Mouse (Mus musculus): ENCODE data around the gene Fbxo10.
"Not testable (repeated sequence)": the region's sequence is repeated elsewhere in the genome, so short reads cannot be mapped to it uniquely, and the experiment has no call there.

The Fbxo10 gene

DNA sequence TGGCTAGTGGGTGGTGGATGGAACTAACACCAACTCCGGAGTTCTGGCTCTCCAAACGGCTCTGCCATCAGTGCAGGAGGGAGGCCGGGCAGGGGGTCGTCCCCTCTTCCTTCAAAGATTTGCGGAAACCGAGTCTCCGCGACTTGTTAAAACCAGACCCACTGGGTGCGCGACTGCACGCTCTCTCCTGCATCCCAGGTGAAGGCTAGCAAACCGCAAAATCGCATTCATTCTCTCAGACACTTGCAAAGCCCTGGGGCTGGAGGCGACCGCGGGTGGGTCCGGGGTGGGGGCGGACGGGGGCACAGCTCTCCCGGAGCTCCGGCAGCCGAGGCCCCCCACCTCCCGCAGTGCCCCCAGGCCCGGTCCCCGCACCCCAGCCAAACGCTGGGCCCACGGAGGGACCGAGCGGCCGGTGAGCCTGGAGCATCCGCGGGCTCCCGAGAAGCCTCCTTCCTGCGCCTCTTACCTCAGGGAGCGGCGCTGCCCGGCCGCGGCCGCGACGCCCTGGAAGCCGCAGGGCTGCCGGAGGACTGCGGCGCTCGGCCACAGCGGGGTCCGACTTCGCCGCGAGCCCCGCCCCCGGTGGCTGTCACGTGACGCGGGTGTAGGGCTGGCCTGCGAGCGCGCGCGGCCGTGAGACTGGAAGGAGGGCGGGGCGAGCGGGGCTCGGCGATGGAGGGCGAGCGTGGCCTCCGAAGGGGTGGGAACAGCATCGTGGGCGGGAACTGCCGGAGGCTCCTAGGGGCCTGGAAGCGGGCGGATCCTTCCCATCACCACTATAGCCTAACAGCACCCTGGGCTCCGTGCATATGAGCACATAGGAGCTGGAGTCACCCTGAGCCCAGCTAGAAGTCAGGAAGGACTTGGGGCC is at the start of gene Fbxo10:
Gene Fbxo10, minus strand, starts transcription at position 584 of the 874 bp plus-strand sequence.
- DNase-seq (ENCODE audit: low spot score), result peak; percentile 95

DNA sequence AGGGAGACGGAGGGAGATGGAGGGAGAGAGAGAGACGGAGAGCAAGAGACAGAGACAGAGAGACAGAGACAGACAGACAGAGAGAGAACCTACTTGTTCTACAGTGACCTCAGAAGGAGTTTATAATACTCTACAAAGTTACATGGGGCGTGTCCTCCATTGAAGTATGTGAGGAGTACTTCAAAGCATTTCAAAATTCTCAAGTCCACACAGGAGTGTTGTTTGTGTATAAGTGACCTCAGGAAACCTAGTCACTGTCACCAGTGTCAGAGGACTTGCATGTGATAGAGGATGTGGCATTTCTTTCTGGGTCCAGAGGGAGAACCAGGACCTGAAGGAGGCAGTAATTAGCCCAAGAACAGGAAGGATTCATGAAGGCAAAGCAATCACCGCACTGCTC is 46.6 kb upstream of the Fbxo10 start:
- DNase-seq (ENCODE audit: low spot score), result no peak

DNA sequence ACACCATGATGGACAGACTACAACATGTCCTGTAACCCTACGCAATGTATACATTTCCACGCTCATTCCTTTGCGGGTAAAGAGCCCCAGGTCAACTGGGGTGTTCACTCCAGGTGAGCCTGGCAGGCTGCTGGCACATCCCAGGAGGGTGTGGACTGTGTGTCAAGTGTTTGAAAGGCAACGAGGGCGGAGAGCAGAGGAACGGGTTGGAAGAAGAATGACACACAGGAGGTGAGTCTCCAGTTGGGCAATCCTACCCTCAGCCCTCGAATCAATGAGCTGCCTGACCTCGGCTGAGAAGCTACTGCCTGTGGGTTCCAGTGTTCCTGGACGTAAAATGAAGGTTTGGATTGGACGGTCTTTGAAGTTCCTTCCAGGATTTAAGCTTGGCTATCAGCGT is 36.9 kb upstream of the Fbxo10 start:
- DNase-seq (ENCODE audit: low spot score), result no peak

DNA sequence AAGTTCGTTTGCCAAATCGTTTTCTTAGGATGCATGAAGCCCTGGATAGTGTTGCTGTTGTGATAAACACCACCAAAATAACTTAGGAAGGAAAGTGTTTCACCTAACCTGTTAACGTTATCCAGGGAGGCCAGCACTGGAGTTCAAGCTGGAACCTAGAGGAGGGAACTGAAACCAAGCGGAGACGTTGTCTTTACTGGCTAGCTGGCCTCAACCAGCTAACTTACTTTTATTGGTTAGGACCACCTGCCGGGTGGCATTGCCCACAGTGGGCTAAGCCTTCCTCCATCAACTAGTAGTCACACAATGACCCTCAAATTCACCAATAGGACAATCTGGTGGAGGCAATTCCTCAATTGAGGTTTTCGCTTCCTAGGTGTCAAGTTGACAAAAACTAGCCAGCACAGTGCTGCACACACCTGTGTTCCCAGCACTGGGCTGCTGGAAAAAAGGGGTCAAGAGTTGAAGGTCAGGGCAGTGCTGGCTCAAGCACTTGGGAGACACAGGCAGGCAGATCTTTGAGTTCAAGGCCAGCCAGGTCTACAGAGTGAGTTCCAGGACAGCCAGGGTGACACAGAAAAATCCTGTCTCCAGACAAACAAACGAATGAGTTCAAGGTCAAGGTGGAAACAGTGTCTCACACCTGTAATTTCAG is 24.2 kb upstream of the Fbxo10 start:
- DNase-seq (ENCODE audit: low spot score), result no peak

DNA sequence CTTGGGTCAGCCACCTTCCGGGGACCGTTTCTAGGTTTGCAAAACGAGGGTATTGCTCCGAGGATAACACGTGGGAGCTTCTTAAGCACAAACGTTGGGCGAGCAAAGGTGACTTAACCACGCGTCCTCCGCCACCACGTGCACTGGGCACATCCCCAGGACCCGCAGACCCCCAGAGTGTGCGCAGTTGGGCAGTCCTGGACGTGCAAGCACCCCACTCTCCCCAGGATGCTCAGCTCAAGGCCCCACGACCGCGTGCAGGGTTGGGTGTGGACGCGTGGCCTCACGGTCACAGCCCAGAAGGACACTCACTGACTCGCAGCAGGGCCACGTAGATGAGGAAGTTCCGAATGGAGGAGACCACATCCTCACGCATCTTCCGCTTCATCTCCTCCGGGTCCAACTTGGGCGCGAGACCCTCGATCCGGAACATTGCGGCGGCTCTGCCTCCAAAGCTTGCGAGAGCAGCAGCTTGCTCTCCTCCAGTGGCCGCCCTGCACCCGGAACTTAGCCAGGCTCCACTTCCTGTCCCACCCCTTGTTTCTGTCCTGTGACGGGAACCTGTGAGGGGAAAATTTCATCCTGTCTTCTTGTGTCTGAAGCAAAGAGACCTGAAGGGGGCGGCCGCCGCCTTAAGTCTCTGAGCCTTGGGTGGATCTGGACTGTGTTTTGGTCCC is 23.3 kb upstream of the Fbxo10 start, which contains the start of gene Tomm5:
Gene Tomm5, minus strand, starts transcription at position 514 of the 677 bp plus-strand sequence.
- peak; percentile 90 for DNase-seq (ENCODE audit: low spot score)

DNA sequence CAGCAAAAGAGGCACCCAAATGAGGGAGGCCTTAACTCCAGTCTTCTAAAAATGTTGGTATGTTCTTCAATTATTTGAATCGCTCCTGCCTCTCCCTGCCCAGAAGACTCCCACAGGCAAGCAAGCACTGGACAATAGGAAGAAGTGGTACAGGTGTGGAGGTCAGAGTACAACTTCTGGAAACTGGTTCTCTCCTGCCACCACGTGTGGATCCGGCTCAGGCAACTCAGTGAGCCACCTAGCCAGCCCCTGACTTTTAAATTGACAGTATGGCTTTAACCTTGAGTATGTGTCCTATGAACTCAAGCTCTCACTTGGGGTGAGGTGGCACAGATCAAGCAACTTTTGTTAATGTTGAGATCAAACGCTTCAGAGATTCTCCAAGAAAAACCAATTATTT is 22.7 kb upstream of the Fbxo10 start:
- DNase-seq (ENCODE audit: low spot score), result no peak

DNA sequence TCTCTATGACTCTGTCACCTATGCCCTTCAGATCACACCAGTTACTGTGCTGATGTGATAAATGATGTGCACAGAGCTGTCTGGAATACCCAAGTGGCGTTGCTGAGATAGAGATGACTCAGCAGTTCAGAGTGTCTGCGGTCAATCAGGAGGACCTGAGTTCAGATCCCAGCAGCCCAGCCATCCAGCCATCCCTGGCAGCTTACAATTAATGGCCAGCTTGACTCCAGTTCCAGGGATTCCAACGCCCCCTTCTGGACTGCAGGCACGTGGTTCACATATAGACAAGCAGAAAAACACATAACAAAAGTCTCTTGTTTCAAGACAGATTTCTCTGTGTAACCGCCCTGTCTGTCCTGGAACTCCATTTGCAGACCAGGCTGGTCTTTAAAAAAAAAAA is 22.0 kb upstream of the Fbxo10 start:
- no peak for DNase-seq (ENCODE audit: low spot score)

DNA sequence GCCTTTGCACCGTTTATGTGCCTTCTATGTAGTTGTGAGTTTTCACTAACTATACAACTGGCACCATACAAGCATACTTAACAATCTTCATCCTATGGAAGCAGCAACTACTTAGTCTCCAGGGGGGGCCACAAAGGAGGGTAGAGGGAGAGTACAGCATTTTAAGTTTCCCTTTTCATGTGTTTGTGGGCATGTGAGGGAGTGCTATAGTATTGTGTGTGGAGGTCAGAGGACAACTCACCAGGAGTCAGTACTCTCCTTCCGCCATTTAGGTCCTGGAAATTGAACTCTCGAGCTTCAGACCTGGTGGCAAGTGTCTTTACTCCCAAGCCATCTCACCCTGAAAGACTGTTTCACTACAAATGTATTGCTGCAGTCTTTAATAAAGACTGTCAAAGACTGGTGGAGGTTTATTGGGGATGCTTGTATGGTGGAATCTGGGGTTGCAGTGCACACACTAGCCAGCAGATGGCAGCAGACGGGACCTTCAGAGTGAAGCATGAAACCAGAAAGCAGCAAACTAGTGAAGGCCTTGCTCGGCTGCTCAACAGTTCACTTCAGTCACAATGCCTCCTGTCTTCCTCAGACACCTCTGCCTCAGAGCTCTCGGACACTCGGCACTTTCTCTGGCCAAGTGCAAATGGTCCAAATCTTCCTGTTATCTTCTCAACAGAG is 12.9 kb upstream of the Fbxo10 start:
- DNase-seq (ENCODE audit: low spot score), result peak; percentile 62

DNA sequence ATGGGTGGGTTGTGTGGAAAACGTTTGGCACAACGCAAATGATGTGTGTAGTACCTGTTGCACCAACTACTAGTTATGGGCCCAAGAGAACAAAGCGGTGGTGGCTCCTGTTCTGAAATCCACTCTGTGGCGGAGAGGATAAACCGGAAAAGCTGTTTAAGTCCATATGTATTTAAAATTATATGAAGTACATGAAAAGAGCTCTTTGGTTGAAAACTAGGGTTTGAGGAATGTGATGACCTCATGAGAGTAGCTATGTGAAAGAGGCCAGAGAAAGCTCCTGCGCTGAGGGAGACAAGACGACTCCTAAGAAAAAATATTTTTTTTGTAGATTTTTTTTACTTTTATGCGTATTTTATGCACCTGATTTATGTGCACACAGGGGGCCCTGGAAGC is 489 bp upstream of the Fbxo10 start:
- no peak for DNase-seq (ENCODE audit: low spot score)

DNA sequence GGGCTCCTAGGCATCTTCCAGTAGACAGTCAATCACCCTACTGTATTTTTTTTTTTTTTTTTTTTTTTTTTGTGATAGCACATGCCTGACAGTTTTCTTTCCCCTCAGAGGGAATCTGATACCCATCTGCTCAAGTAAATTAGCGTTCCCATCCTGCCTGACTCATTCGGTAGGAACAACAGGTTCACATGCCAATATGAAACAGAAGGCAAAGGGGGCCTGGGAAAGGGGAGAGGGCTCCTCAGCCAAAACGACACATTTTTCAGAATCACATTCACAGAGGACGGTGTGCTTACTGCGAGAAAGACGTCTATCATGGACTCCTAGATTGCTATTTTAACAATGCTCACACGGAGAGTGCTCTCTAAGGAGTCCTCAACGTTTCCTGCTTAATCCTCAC is 917 bp downstream of the Fbxo10 start:
- DNase-seq (ENCODE audit: low spot score), result no peak

DNA sequence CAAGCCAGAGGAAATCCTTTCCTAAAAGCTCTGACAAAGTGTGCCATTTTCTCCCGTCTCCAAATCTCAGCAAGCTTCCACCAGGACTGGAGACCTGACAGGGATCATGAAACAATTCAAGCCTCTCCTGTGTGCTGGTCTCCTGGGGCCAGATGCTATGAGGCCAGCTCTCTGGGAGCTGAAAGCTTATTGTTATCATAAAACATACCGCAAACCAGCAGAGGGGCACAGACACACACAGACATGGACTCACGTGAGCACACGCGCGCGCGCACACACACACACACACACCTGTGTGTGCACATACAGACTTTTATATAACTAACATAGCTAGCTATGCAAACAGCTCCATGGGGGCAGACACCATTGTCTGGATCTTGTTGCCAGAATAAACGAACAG is 1.5 kb downstream of the Fbxo10 start:
- DNase-seq (ENCODE audit: low spot score), result no peak

DNA sequence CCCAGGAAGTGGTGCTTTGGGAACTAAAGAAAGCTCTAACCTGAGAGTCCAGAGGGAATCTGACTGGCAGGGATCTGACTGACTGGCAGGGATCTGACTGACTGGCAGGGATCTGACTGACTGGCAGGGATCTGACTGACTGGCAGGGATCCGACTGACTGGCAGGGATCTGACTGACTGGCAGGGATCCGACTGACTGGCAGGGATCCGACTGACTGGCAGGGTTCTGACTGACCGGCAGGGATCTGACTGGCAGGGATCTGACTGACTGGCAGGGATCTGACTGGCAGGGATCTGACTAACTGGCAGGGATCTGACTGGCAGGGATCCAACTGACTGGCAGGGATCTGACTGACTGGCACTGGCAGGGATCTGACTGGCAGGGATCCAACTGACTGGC is 3.4 kb downstream of the Fbxo10 start:
- not testable (repeated sequence) for DNase-seq (ENCODE audit: low spot score)

DNA sequence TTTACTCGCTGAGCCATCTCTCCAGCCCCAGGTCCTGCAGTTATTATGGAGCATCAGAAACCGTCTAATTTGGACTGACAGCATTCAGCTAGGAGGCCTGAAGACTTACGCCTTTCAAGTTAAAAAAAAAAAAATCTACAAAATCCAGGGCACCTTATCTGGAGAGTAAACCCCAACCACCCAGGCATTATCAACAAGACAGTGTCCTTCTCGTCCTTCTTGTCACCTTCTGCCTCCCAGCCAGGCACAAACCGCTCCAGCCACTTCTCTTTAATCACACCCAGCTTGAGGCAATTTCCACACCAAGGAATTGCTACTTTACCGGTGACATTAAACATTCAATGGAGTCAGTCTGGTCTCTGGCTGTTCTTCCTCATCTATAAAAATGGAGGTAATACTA is 10.9 kb downstream of the Fbxo10 start:
- no peak for DNase-seq (ENCODE audit: low spot score)

DNA sequence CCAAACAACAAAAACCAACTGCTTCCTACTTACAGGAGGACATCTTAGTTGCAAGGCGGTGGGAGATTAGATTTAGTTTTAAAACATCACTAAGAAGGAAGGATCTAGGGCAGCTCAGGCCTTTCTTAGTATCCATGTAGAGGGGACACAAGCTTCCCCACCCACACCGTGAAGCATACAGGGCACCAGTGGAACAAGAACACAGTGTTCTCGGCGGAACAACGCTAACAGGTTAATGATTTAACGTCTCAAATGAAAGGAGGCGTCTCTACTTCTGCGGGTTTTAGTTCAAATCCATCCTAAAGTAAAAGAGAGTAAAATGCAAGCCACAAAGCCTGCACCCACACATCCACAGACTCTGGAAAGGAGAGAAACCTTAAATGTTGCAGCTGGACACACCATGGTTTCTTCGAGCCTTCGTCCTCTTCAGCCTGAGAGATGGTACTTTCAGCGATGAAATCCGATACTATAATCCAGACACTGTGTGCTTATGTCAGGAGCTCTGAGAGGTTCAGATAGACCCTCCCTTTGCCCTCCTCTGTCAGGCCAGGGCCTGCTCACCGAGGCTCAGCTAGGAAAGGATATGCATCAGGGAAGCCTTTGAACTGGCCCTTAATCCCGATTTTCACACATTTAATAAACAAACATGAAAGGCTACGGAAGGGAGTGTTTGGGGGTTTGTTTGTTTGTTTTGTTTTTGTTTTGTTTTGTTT is 12.0 kb downstream of the Fbxo10 start:
- no peak for DNase-seq (ENCODE audit: low spot score)

DNA sequence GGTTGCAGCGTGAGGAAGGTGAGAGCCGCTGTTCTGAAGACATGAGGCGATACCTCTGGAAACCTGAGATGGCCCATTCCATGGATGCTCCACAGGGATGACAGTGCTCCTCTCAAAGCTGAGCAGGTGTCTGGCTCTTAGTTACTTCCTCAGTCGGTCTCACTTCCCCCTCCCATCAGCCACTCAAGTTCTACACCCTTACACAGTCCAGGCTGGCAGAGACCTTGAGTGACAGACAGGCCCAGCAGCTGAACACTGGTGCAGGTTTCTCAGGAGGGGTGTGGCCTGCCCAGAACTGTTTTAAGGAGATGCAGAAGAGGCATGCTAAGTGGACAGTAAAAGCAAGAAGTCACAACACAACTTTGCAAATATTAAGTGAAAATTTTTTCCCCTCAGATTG is 16.7 kb downstream of the Fbxo10 start:
- no peak for DNase-seq (ENCODE audit: low spot score)

DNA sequence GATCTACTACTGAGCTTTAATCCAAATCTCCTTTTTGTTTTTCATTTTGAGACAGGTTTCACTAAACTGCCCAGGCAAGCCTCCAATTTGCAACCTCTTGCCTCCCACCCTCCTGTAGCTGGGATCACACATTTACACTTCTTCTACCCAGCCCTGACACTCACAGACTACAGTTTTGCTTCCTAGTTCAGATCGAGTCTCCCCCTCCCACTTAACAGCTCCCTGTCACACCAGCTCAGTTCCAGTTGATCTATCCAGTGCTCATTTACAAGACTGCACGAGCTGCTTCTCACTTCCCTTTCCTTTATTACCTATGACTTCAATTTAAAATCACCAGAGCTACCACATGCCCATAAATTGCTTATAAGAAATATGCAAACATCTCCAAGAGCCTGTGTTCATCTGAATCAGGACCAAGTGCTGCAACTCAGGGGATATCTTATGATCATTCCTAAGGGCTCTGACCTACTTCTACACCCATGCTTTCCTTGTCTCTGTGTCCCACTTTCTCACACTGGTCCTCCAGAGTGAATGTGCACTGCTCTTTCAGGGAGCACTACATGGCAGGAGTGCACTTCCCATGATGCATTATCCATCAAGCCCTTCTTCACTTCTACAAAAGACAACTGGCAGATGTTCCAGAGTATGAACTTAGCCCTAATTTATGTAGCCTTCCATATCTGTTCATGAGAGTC is 18.2 kb downstream of the Fbxo10 start:
- no peak for DNase-seq (ENCODE audit: low spot score)

DNA sequence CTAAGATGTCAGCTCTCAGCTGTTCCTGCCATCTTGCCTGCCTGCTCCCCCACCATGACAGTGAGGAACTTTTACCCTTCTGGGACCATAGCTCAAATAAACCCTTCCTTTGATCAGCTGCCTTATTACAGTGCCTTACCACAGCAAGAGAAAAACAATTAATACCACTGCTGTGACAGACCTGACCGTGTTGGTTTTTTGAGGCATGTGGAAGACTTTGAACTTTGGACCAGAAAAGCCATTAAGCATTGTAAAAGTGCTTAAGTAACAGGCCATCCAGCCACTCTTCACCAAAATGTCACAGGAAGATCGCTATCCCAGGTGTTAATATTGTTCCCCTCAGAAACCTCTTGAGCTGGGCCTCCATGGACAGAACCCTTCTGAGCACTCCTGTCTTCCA is 19.8 kb downstream of the Fbxo10 start:
- DNase-seq (ENCODE audit: low spot score), result no peak

DNA sequence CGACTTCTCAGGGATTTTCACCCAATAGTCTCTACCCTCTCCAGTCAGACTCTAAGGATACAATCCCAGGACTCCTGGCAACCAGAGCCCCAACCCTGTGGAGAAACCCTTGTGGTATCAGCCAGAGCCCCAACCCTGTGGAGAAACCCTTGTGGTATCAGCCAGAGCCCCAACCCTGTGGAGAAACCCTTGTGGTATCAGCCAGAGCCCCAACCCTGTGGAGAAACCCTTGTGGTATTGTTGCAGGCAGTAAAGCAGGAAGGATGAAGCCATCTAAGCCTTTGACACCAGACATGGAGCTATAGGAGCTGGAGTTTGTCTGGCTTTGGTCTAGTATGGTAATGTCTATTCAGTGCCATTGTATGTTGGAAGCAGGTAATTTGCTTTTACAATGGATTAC is 20.6 kb downstream of the Fbxo10 start:
- DNase-seq (ENCODE audit: low spot score), result not testable (repeated sequence)

DNA sequence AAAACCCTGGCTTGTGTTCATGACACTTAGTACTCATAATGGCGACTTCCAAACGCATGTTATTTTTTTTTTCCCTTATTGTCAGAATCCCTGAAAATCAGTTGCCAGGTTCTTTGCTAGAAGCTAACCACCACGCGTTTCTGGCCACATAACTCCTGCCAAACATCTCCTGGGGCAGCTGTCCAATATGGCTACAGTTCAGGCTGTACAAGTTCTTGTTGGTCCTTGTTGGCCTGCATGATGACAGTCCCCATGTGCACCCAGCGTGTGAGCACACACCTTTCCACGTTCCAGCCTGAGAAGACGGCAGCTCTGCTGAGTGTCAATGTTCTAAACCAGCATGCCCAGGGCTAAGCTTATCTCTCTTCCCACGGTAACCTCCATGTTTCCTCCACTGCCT is 29.0 kb downstream of the Fbxo10 start:
- no peak for DNase-seq (ENCODE audit: low spot score)

DNA sequence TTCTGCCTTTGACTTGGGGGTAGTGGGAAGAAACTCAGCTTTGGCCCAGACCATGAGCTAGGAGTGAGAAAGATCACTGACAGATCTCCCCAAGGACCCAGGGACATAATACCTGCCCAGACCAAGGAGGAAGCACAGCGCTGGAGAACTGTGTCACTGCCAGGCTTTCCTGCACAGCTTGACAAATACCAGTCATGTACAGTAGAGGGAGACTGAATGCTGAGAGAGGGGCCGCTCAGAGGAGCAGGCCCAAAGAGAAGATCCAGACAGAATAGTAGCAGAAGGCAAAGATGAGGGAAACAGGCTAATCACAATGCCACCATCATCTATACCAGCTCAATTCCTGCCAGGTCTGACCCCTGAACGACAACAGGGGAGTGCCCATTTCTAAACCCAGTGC is 29.5 kb downstream of the Fbxo10 start:
- DNase-seq (ENCODE audit: low spot score), result no peak

DNA sequence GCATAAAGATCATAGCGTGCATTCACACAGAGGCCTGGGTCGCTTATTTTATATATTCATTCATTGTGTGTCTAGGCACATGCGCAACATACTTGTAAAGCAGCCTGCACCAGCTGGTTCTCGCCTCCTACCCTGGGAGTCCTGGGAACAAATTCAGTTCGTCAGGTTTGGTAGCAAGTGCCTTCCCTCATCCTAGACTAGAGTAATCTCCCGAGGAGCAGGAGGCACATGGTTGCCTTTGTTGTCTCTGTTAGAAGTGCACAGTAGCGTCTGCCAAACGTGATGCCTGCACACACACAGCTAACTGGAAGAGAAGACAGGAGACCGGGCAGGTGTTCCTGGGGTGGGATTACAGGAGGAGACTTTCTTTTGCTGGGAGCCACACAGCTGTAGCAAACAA is 36.4 kb downstream of the Fbxo10 start:
- no peak for DNase-seq (ENCODE audit: low spot score)

Measured in urinary bladder, postnatal 14 days (tissue).